Mouse (Mus musculus) cerebellum, adult 11-12 months (tissue): ENCODE measurements around the gene Krtap9-3.
A peak's percentile ranks its signal among the peaks of the same experiment; 100 is the strongest.
"Not testable (repeated sequence)": the region's sequence is repeated elsewhere in the genome, so short reads cannot be mapped to it uniquely, and the experiment has no call there.

Experiments
- DNase-seq: peaks from one replicate; pipeline ENCODE4 v3.0.0; 2022

The Krtap9-3 gene

GRCm38 (mm10) chr11:99597742-99598141, at the start of gene Krtap9-3:
TSS of gene Krtap9-3 (minus strand) at chr11:99598105.
- not testable (repeated sequence) for DNase-seq

- DNase-seq = no peak
These were observed 48.5 kb upstream of the Krtap9-3 start for GRCm38 (mm10) chr11:99646444-99646843.

GRCm38 (mm10) chr11:99644351-99644750, 46.4 kb upstream of the Krtap9-3 start:
- no peak for DNase-seq

- DNase-seq = not testable (repeated sequence)
These were observed 45.8 kb upstream of the Krtap9-3 start, which contains the start of gene Krtap4-7 for GRCm38 (mm10) chr11:99643635-99644139. TSS of gene Krtap4-7 (minus strand) at chr11:99644089.

- DNase-seq = no peak
These were observed 43.0 kb upstream of the Krtap9-3 start for GRCm38 (mm10) chr11:99640926-99641325.

- DNase-seq = no peak
These were observed 39.2 kb upstream of the Krtap9-3 start for GRCm38 (mm10) chr11:99637086-99637485.

GRCm38 (mm10) chr11:99634653-99635134, 36.8 kb upstream of the Krtap9-3 start, which contains the start of gene Krtap4-2:
TSS of gene Krtap4-2 (minus strand) at chr11:99635084.
- DNase-seq = no peak

GRCm38 (mm10) chr11:99633293-99633692, 35.4 kb upstream of the Krtap9-3 start:
- no peak for DNase-seq

GRCm38 (mm10) chr11:99630890-99631289, 33.0 kb upstream of the Krtap9-3 start:
- no peak for DNase-seq

- DNase-seq = no peak
These were observed 30.2 kb upstream of the Krtap9-3 start, which contains the start of gene Krtap4-1 for GRCm38 (mm10) chr11:99628138-99628537. TSS of gene Krtap4-1 (minus strand) at chr11:99628238.

GRCm38 (mm10) chr11:99620335-99620734, 22.4 kb upstream of the Krtap9-3 start, which contains the start of gene Gm11562:
TSS of gene Gm11562 (minus strand) at chr11:99620435.
- DNase-seq = no peak

GRCm38 (mm10) chr11:99614796-99615363, 17.0 kb upstream of the Krtap9-3 start, which contains the start of gene Krtap2-4:
TSS of gene Krtap2-4 (minus strand) at chr11:99614846.
- no peak for DNase-seq

GRCm38 (mm10) chr11:99610089-99610488, 12.2 kb upstream of the Krtap9-3 start, which contains the start of gene Gm11937:
TSS of gene Gm11937 (minus strand) at chr11:99610189.
- not testable (repeated sequence) for DNase-seq

- peak; percentile 34 for DNase-seq
These were observed 11.2 kb upstream of the Krtap9-3 start for GRCm38 (mm10) chr11:99609126-99609525.

GRCm38 (mm10) chr11:99603208-99603607, 5.3 kb upstream of the Krtap9-3 start, which contains the start of gene Gm11938:
TSS of gene Gm11938 (minus strand) at chr11:99603308.
- not testable (repeated sequence) for DNase-seq

- no peak for DNase-seq
These were observed 6.9 kb downstream of the Krtap9-3 start, which contains the start of gene Krtap1-3 for GRCm38 (mm10) chr11:99590981-99591380. TSS of gene Krtap1-3 (minus strand) at chr11:99591339.

- DNase-seq = no peak
These were observed 12.8 kb downstream of the Krtap9-3 start for GRCm38 (mm10) chr11:99585096-99585495.

- no peak for DNase-seq
These were observed 14.6 kb downstream of the Krtap9-3 start, which contains the start of gene Krtap1-4 for GRCm38 (mm10) chr11:99583245-99583704. TSS of gene Krtap1-4 (minus strand) at chr11:99583654.

GRCm38 (mm10) chr11:99581564-99581963, 16.3 kb downstream of the Krtap9-3 start:
- DNase-seq = no peak

- DNase-seq = no peak
These were observed 16.9 kb downstream of the Krtap9-3 start for GRCm38 (mm10) chr11:99581051-99581450.

GRCm38 (mm10) chr11:99580636-99581035, 17.3 kb downstream of the Krtap9-3 start, which contains the start of gene Krtap1-5:
TSS of gene Krtap1-5 (minus strand) at chr11:99581016.
- DNase-seq = no peak

GRCm38 (mm10) chr11:99574106-99574505, 23.8 kb downstream of the Krtap9-3 start:
- DNase-seq = peak; percentile 18

- no peak for DNase-seq
These were observed 24.7 kb downstream of the Krtap9-3 start for GRCm38 (mm10) chr11:99573164-99573563.

- DNase-seq = no peak
These were observed 31.4 kb downstream of the Krtap9-3 start, which contains the start of gene Krtap3-1 for GRCm38 (mm10) chr11:99566530-99566929. TSS of gene Krtap3-1 (minus strand) at chr11:99566630.
